Mouse (Mus musculus) intestine, embryonic 16.5 days (tissue): Measurements from ENCODE around the gene Chmp3. TPM values are rescaled to one million over a fixed set of nuclear protein-coding genes. Genes with fewer than 3 reads are reported as not detected.

Experiments
- ATAC-seq: fragments of 200-750 bp; cut with Nextera tagmentation; 2 replicates; pipeline ENCODE4 v1.8.0; 2017; ENCODE audit warnings: moderate TSS enrichment, moderate library complexity
- H3K27ac ChIP-seq: fragments of 300-500 bp; sonication (generic); 2 replicates; pipeline ENCODE4 v1.5.1; 2014; ENCODE audit warnings: mild to moderate bottlenecking, low read length
- H3K27me3 ChIP-seq: fragments of 300-500 bp; sonication (generic); replicated peaks from 2 replicates; pipeline ENCODE4 v1.6.1; 2014; ENCODE audit warnings: low read length, control low read depth, mixed read lengths; ENCODE audit not compliant: control insufficient read depth, insufficient read depth
- H3K36me3 ChIP-seq: fragments of 300-500 bp; sonication (generic); 2 replicates; pipeline ENCODE4 v1.6.1; 2014; ENCODE audit warnings: low read length, control low read depth; ENCODE audit not compliant: control insufficient read depth, insufficient read depth
- H3K4me1 ChIP-seq: fragments of 300-500 bp; sonication (generic); 2 replicates; pipeline ENCODE4 v1.6.1; 2014; ENCODE audit warnings: low read length, control low read depth, mixed read lengths; ENCODE audit not compliant: control insufficient read depth, insufficient read depth
- H3K4me2 ChIP-seq: fragments of 300-500 bp; sonication (generic); 2 replicates; pipeline ENCODE4 v1.6.1; 2014; ENCODE audit warnings: low read depth, low read length, control low read depth
- H3K4me3 ChIP-seq: fragments of 300-500 bp; sonication (generic); 2 replicates; pipeline ENCODE4 v1.5.1; 2014; ENCODE audit warnings: mild to moderate bottlenecking, low read length
- H3K9ac ChIP-seq: fragments of 300-500 bp; sonication (generic); 2 replicates; pipeline ENCODE4 v1.6.1; 2014; ENCODE audit warnings: low read depth, low read length
- H3K9me3 ChIP-seq: fragments of 300-500 bp; sonication (generic); 2 replicates; pipeline ENCODE4 v1.6.1; 2016; ENCODE audit warnings: low read length, control low read depth; ENCODE audit not compliant: control insufficient read depth
- WGBS: fragments of 180-500 bp; shearing (Covaris S2); extraction: QIAGEN DNeasy Blood & Tissue Kit; methylation state at CpG from one replicate; pipeline ENCODE4 v1.1.7; 2014; 5-methylcytosine and 5-hydroxymethylcytosine counted together
- polyA plus RNA-seq: library from polyadenylated mRNA; unstranded; fragments of >200 nt; fragmentation: Nextera tagmentation; extraction: Ambion mirVana; gene quantifications from 2 replicates; pipeline ENCODE4 v1.2.1, GENCODE M21; 2015

The Chmp3 gene
- 78.8 and 83.3 TPM in 2 replicates for polyA plus RNA-seq

GRCm38 (mm10) chr6:71543686-71544499, at the start of gene Chmp3:
Chmp3 (plus strand) TSS chr6:71543797.
- under 1% methylated on average over 58 of the region's 59 CpGs for WGBS
- no peaks in the 10 kb centered on the region for H3K27me3 ChIP-seq
- no peaks in the 10 kb centered on the region for H3K9me3 ChIP-seq
- H3K36me3 ChIP-seq: no peaks in the 10 kb centered on the region
- peak within 1 kb of the TSS; percentile 87 for H3K9ac ChIP-seq
- H3K27ac ChIP-seq: peak within 1 kb of the TSS; percentile 93
- peak; percentile 99 for ATAC-seq
- H3K4me1 ChIP-seq: 0 out of 2 replicates have a peak, but pooled peaks cover 2% of the 10 kb centered on the region
- H3K4me2 ChIP-seq: peak within 1 kb of the TSS; percentile 57
- peak within 1 kb of the TSS; percentile 82 for H3K4me3 ChIP-seq

- peak; percentile 31; the same call in 1 of the 2 replicates for ATAC-seq
- WGBS: under 1% methylated on average over 46 of the region's 46 CpGs
Observed at GRCm38 (mm10) chr6:71494341-71495020, 49.1 kb upstream of the Chmp3 start.

DNA sequence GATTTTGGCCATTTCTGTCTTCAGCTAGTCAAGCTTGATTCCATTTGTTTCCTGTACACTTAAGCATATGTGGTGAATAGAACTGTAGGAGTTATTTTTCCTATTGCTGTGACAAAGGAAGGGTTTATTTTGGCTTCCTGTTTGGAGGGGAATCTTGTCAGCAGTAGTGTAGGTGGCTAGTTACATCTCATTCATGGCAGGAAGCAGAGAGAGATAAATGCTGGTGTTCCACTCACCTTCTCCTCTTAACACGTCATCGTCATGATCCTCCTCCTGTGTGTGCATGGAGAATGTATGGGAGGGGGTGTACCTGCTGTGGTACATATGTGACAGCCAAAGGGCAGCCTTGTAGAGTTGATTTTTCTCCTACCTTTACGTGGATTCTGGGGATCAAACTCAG, 43.0 kb upstream of the Chmp3 start:
- H3K9ac ChIP-seq: no peak overlapping the region
- 72% methylated on average over 3 of the region's 3 CpGs for WGBS
- H3K4me1 ChIP-seq: peaks cover 5% of the 10 kb centered on the region; the same call in 1 of the 2 replicates
- no peaks in the 10 kb centered on the region for H3K27me3 ChIP-seq
- no peaks in the 10 kb centered on the region for H3K9me3 ChIP-seq
- no peak overlapping the region for H3K4me3 ChIP-seq
- no peak overlapping the region for H3K27ac ChIP-seq
- no peak overlapping the region for H3K4me2 ChIP-seq
- H3K36me3 ChIP-seq: no peaks in the 10 kb centered on the region
- ATAC-seq: no peak

More at GRCm38 (mm10) chr6:71494341-71495020, 49.1 kb upstream of the Chmp3 start:
- Histone ChIP-seq H3K27me3 (no peaks in the 10 kb centered on the region), H3K4me2 (peak overlapping the region; percentile 66), H3K36me3 (no peaks in the 10 kb centered on the region), H3K27ac (peak overlapping the region; percentile 99), H3K9ac (peak overlapping the region; percentile 100), H3K4me1 (peaks cover 2% of the 10 kb centered on the region; the same call in 1 of the 2 replicates), H3K9me3 (no peaks in the 10 kb centered on the region), H3K4me3 (peak overlapping the region; percentile 98)

- H3K27ac ChIP-seq: no peak overlapping the region
- no peak for ATAC-seq
- WGBS: 60% methylated on average over 4 of the region's 4 CpGs
- H3K36me3 ChIP-seq: peaks cover 3% of the 10 kb centered on the region; the same call in 1 of the 2 replicates
- no peak overlapping the region for H3K4me3 ChIP-seq
- H3K4me2 ChIP-seq: no peak overlapping the region
- H3K9me3 ChIP-seq: no peaks in the 10 kb centered on the region
- 0 out of 2 replicates have a peak, but pooled peaks cover 5% of the 10 kb centered on the region for H3K4me1 ChIP-seq
- no peak overlapping the region for H3K9ac ChIP-seq
- H3K27me3 ChIP-seq: no peaks in the 10 kb centered on the region
Observed at GRCm38 (mm10) chr6:71503001-71503400, 40.6 kb upstream of the Chmp3 start.

GRCm38 (mm10) chr6:71503670-71504069, 39.9 kb upstream of the Chmp3 start:
- Histone ChIP-seq H3K4me1 (0 out of 2 replicates have a peak, but pooled peaks cover 3% of the 10 kb centered on the region), H3K4me2 (no peak overlapping the region), H3K9ac (no peak overlapping the region), H3K36me3 (peaks cover 5% of the 10 kb centered on the region), H3K4me3 (no peak overlapping the region), H3K27ac (peak overlapping the region; percentile 54; the same call in 1 of the 2 replicates), H3K9me3 (no peaks in the 10 kb centered on the region), H3K27me3 (no peaks in the 10 kb centered on the region)
- peak; percentile 38; the same call in 1 of the 2 replicates for ATAC-seq

DNA sequence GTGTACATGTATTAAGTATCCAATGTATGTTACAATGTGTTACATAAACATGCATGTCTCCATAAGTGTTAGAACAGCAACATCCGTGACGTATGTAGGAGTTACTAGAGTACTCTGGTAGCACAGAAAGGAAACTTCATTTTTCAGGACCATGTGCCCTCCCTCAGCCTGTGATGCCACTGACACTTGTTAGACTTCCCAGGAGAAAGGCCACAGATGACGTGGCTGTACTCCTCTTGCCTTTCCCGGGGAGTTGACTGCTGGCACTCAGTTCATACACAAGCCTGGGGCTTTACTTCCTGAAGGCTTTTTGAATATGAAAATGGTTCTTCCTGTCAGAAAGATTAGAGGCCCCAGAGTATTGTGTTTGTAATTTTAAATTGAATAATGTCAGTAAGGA, 39.5 kb upstream of the Chmp3 start:
- peak; percentile 36; the same call in 1 of the 2 replicates for ATAC-seq
- no peak overlapping the region for H3K9ac ChIP-seq
- WGBS: 74% methylated on average over 4 of the region's 4 CpGs
- H3K27ac ChIP-seq: no peak overlapping the region
- 0 out of 2 replicates have a peak, but pooled peaks cover 3% of the 10 kb centered on the region for H3K4me1 ChIP-seq
- H3K36me3 ChIP-seq: peaks cover 7% of the 10 kb centered on the region
- no peak overlapping the region for H3K4me2 ChIP-seq
- no peaks in the 10 kb centered on the region for H3K27me3 ChIP-seq
- H3K9me3 ChIP-seq: no peaks in the 10 kb centered on the region
- H3K4me3 ChIP-seq: no peak overlapping the region

DNA sequence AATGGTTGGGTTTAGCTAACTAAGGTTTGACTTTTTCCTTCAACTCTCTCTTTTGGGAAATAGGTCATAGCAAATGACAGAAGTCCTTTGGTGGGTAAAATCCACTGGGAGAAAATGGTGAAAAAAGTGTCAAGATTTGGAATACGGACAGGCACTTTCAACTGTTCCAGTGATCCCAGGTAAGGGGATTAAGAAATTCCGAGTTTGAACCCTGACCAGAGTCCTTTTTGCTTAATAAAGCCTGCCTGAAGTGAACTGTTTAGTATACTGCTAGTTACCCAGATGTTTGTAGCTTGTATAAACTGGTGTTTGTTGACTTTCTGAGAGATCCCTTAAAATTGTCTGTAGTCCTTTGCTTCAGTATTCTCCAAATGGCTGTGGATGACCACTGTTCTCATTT, 37.9 kb upstream of the Chmp3 start:
- Histone ChIP-seq H3K27ac (no peak overlapping the region), H3K36me3 (peaks cover 7% of the 10 kb centered on the region), H3K9ac (no peak overlapping the region), H3K9me3 (no peaks in the 10 kb centered on the region), H3K4me2 (no peak overlapping the region), H3K27me3 (no peaks in the 10 kb centered on the region), H3K4me3 (no peak overlapping the region), H3K4me1 (0 out of 2 replicates have a peak, but pooled peaks cover 3% of the 10 kb centered on the region)
- WGBS: 89% methylated on average over 2 of the region's 2 CpGs
- ATAC-seq: no peak

DNA sequence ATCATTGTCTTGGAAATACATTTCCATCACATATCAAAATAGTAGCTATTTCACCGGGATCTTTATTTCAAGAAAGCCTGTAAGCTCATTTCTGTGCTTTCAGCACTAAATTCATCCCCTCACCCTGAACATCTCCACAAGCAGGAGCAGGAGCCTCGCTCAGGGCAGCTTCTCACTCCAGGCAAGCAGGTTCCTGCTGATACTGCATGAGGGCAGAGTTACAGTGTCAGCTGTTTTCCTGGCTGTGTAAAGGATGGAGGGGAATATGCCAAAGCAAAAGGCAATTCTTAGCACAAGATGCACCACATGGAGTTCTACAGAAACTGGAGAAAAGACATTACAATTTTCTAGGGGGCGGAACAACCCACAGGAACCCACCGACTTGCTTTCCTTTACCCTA, 24.1 kb upstream of the Chmp3 start:
- 91% methylated on average over 4 of the region's 4 CpGs for WGBS

DNA sequence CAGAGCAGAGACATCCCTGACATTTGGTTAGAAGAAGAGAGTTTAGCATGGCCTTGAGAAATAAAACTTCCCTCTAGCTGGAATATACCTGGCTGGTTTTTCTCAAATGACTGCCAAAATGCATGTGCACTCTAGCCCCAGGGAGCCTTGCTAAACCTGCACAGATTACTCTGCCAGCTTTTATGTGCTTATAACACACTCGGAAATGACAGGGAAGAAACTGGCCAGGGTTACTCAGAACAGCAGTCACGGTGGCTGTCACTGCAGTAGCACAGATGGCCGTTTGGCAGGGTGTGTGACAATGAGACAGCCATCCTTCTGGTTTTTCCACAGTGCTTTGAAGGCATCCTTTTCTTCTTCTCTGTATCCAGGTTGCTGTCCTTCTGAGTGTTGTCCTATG, 18.0 kb upstream of the Chmp3 start:
- no peak overlapping the region for H3K4me3 ChIP-seq
- 54% methylated on average over 3 of the region's 3 CpGs for WGBS
- H3K27me3 ChIP-seq: no peaks in the 10 kb centered on the region
- no peaks in the 10 kb centered on the region for H3K9me3 ChIP-seq
- no peaks in the 10 kb centered on the region for H3K4me1 ChIP-seq
- ATAC-seq: no peak
- no peak overlapping the region for H3K9ac ChIP-seq
- no peak overlapping the region for H3K4me2 ChIP-seq
- no peak overlapping the region for H3K27ac ChIP-seq
- H3K36me3 ChIP-seq: no peaks in the 10 kb centered on the region

More for the DNA sequence above, 24.1 kb upstream of the Chmp3 start:
- Histone ChIP-seq H3K9me3 (no peaks in the 10 kb centered on the region), H3K27me3 (no peaks in the 10 kb centered on the region), H3K4me1 (no peaks in the 10 kb centered on the region), H3K36me3 (no peaks in the 10 kb centered on the region), H3K27ac (no peak overlapping the region), H3K9ac (no peak overlapping the region), H3K4me3 (no peak overlapping the region), H3K4me2 (no peak overlapping the region)
- ATAC-seq: no peak
